Mouse (Mus musculus) lung, adult 2 months (tissue): ENCODE results near the gene Borcs8.

Source experiments
- CTCF ChIP-seq: fragments of 200-500 bp; IDR thresholded peaks from 2 replicates; pipeline ENCODE4 v1.5.1; 2011; ENCODE audit warnings: mild to moderate bottlenecking, low read length, control low read depth; ENCODE audit not compliant: insufficient read depth
- POLR2A ChIP-seq: fragments of 200-500 bp; IDR thresholded peaks from 2 replicates; pipeline ENCODE4 v1.6.1; 2011; ENCODE audit warnings: low read depth, mild to moderate bottlenecking, control low read depth, low read length, borderline replicate concordance; ENCODE audit errors: extremely low read depth

- TF ChIP-seq CTCF (no peak), POLR2A (peak; percentile 53; the same call in 1 of the 2 replicates)
Measured at GRCm38 (mm10) chr8:70131166-70131883, 8.0 kb upstream of the Borcs8 start, which contains the start of gene Nr2c2ap.
